Mouse (Mus musculus): ENCODE measurements at regions not wholly inside any gene's neighbourhood (a gene's known extent, or its start where the extent isn't known, plus 50 kb on each side); places are given as distances from the start of the nearest gene placed in this dataset.

DNA sequence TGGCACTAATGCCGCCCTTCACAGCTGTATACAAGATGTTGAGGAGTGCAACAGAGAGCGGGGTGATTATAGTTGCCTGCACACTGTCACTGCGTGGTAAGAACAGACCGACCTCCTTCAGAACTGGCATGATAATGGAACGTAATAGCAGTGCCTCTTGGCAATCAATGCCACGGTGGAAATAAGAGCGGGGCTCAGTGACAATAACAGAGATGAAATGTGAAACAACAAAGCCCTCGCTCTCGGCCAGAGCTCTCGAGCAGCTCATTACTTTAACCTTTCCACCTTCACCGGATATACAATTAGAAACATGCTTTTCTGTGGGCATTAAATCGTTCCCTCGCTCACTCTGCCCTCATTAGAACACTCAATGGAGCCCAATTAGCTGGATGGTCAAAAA, 277.7 kb upstream of the Nt5e start:
- Histone ChIP-seq H3K4me1 (ENCODE audit: control insufficient read depth, insufficient read depth, low read length) (no peaks in the 10 kb centered on the region), H3K27me3 (ENCODE audit: control insufficient read depth, insufficient read depth, low read length) (no peaks in the 10 kb centered on the region), H3K36me3 (ENCODE audit: control insufficient read depth, insufficient read depth, low read length) (no peaks in the 10 kb centered on the region), H3K4me3 (ENCODE audit: control insufficient read depth, low read depth, low read length) (no peak overlapping the region), H3K27ac (ENCODE audit: control insufficient read depth, insufficient read depth, low read depth, low read length) (no peak overlapping the region)
- no peak for TF ChIP-seq POLR2A (IDR thresholded peaks at IDR 0.05; ENCODE audit: control insufficient read depth, low read depth, low read length)
- TF ChIP-seq CTCF (IDR thresholded peaks at IDR 0.05; ENCODE audit: control insufficient read depth, insufficient read depth, insufficient replicate concordance, low read depth, low read length) = no peak

DNA sequence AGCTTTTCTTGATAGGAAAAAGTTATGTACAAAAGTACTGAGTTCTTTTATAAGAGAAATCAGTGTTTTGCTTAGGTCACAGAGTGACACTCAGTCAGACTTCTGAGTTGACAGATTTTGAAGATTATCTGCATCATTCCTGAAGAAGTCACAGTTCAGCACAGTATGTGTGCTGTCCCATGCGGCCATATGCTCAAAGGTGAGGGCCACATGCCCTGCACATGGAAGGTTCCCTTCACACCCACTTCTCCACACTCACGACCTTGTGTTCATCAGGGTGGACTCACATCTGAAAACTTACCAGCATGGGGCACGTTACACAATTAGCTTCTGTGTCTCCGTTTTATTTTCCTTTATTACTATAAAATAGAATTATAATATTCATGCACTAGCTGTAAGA, 277.2 kb upstream of the Nt5e start:
- no peak overlapping the region for H3K27ac ChIP-seq (ENCODE audit: control insufficient read depth, insufficient read depth, low read depth, low read length)
- H3K4me3 ChIP-seq (ENCODE audit: control insufficient read depth, low read depth, low read length) = no peak overlapping the region
- H3K27me3 ChIP-seq (ENCODE audit: control insufficient read depth, insufficient read depth, low read length) = no peaks in the 10 kb centered on the region
- no peak for TF ChIP-seq POLR2A (IDR thresholded peaks at IDR 0.05; ENCODE audit: control insufficient read depth, low read depth, low read length)
- TF ChIP-seq CTCF (IDR thresholded peaks at IDR 0.05; ENCODE audit: control insufficient read depth, insufficient read depth, insufficient replicate concordance, low read depth, low read length) = no peak
- H3K4me1 ChIP-seq (ENCODE audit: control insufficient read depth, insufficient read depth, low read length) = no peaks in the 10 kb centered on the region
- no peaks in the 10 kb centered on the region for H3K36me3 ChIP-seq (ENCODE audit: control insufficient read depth, insufficient read depth, low read length)

DNA sequence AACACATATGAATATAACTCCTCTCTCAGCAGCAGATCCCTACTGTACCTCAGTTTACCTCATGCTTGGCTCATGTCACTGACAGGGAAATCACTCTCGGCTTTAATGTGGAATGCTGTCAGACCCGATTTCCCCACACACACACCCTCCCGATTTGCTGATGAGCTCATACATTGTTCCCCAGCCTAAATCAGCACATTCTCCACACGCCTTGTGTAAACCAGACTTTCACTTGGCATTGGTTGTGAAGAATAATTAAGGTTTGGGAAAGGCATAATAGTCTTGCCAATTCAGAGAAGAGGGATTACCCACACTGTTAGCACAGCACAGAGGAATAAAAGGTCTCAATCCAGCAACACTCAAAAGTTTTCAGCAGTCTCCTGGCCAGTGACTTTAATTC, 268.4 kb upstream of the Nt5e start:
- H3K4me1 ChIP-seq (ENCODE audit: control insufficient read depth, insufficient read depth, low read length) = no peaks in the 10 kb centered on the region
- H3K27ac ChIP-seq (ENCODE audit: control insufficient read depth, insufficient read depth, low read depth, low read length) = no peak overlapping the region
- no peaks in the 10 kb centered on the region for H3K36me3 ChIP-seq (ENCODE audit: control insufficient read depth, insufficient read depth, low read length)
- TF ChIP-seq POLR2A (IDR thresholded peaks at IDR 0.05; ENCODE audit: control insufficient read depth, low read depth, low read length) (no peak), CTCF (IDR thresholded peaks at IDR 0.05; ENCODE audit: control insufficient read depth, insufficient read depth, insufficient replicate concordance, low read depth, low read length) (no peak)
- H3K27me3 ChIP-seq (ENCODE audit: control insufficient read depth, insufficient read depth, low read length) = no peaks in the 10 kb centered on the region
- no peak overlapping the region for H3K4me3 ChIP-seq (ENCODE audit: control insufficient read depth, low read depth, low read length)

DNA sequence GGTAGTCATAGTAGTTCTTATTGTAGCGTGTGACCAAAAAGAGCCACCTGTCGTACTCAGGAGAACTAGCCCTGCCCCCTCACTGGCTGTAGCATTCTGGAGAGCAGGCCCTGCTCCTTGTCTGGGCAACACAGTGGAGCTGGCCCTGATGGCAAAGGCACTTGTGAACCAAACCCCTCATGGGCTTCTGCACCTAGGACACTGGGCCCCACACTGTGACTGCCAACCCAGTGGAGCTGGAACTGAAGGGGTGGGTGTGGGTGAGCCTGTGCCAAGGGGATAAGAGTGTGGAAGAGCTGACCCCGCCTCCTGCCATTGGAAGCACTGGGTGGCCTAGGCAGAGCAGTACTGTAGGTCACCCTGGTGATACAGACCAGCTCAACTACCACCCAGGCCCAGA, 268.0 kb upstream of the Nt5e start:
- no peak overlapping the region for H3K27ac ChIP-seq (ENCODE audit: control insufficient read depth, insufficient read depth, low read depth, low read length)
- no peaks in the 10 kb centered on the region for H3K36me3 ChIP-seq (ENCODE audit: control insufficient read depth, insufficient read depth, low read length)
- H3K27me3 ChIP-seq (ENCODE audit: control insufficient read depth, insufficient read depth, low read length) = no peaks in the 10 kb centered on the region
- no peak overlapping the region for H3K4me3 ChIP-seq (ENCODE audit: control insufficient read depth, low read depth, low read length)
- H3K4me1 ChIP-seq (ENCODE audit: control insufficient read depth, insufficient read depth, low read length) = no peaks in the 10 kb centered on the region
- TF ChIP-seq POLR2A (IDR thresholded peaks at IDR 0.05; ENCODE audit: control insufficient read depth, low read depth, low read length) = no peak
- no peak for TF ChIP-seq CTCF (IDR thresholded peaks at IDR 0.05; ENCODE audit: control insufficient read depth, insufficient read depth, insufficient replicate concordance, low read depth, low read length)

DNA sequence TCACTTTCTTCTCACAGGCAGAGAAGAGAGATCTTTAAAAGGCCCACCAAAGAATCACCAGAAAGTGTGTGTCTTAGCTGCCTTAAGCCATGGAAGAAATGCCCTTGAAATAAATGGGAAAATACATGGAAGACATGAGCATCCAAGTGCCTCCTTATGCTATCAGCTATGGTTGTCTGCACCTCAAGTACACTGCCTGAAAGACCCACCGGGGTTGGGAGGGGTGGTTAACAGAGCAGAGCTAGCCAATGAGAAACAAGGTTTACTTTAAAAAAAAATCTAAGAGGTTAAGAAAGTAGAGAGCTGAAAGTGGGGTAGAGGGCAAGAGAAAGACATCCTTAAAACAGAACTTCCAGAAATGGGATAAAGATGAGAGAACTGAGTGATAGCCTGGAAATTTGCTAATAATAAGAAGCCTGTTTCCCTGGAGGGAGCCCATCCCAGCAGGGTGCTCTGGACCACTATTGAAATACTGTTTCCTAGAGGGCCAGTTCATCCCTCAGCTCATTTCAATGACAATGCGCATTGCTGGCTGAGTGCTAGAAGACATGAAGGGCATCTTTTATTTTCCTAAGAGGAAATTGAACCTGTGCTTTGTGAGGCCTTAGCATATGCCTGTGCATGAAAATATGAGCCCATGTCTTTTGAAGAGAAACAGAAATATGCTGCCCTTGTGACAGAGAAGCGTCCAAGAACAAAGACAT, 262.9 kb upstream of the Nt5e start:
- Histone ChIP-seq H3K27ac (ENCODE audit: control insufficient read depth, insufficient read depth, low read depth, low read length) (no peak overlapping the region), H3K4me1 (ENCODE audit: control insufficient read depth, insufficient read depth, low read length) (peaks cover 1% of the 10 kb centered on the region)

DNA sequence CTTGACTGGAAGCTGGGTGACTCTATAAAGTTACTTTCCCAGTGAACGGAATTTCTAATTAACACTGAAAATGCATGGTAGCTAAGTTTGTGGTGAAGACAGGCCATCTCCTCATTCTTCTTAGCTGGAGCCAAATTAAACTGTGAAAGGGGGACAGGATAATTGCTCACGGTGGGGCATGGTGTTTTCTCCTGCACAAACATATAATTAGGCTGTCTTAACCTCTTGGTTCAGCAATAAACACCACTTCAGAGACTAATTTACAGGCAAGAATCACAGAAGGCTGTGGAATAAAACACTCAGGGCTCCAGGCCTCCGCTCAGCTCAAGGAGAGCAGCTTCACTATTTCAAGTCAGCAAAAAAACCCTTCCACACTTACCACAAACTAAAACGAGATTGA, 261.9 kb upstream of the Nt5e start:
- no peak overlapping the region for H3K4me3 ChIP-seq (ENCODE audit: control insufficient read depth, low read depth, low read length)
- no peaks in the 10 kb centered on the region for H3K27me3 ChIP-seq (ENCODE audit: control insufficient read depth, insufficient read depth, low read length)
- TF ChIP-seq CTCF (IDR thresholded peaks at IDR 0.05; ENCODE audit: control insufficient read depth, insufficient read depth, insufficient replicate concordance, low read depth, low read length) (no peak), POLR2A (IDR thresholded peaks at IDR 0.05; ENCODE audit: control insufficient read depth, low read depth, low read length) (no peak)
- H3K27ac ChIP-seq (ENCODE audit: control insufficient read depth, insufficient read depth, low read depth, low read length) = no peak overlapping the region
- no peaks in the 10 kb centered on the region for H3K36me3 ChIP-seq (ENCODE audit: control insufficient read depth, insufficient read depth, low read length)
- H3K4me1 ChIP-seq (ENCODE audit: control insufficient read depth, insufficient read depth, low read length) = peaks cover 2% of the 10 kb centered on the region

More for the DNA sequence above, 262.9 kb upstream of the Nt5e start:
- Histone ChIP-seq H3K27me3 (ENCODE audit: control insufficient read depth, insufficient read depth, low read length) (no peaks in the 10 kb centered on the region), H3K4me3 (ENCODE audit: control insufficient read depth, low read depth, low read length) (no peak overlapping the region), H3K36me3 (ENCODE audit: control insufficient read depth, insufficient read depth, low read length) (no peaks in the 10 kb centered on the region)
- no peak for TF ChIP-seq POLR2A (IDR thresholded peaks at IDR 0.05; ENCODE audit: control insufficient read depth, low read depth, low read length)
- no peak for TF ChIP-seq CTCF (IDR thresholded peaks at IDR 0.05; ENCODE audit: control insufficient read depth, insufficient read depth, insufficient replicate concordance, low read depth, low read length)

DNA sequence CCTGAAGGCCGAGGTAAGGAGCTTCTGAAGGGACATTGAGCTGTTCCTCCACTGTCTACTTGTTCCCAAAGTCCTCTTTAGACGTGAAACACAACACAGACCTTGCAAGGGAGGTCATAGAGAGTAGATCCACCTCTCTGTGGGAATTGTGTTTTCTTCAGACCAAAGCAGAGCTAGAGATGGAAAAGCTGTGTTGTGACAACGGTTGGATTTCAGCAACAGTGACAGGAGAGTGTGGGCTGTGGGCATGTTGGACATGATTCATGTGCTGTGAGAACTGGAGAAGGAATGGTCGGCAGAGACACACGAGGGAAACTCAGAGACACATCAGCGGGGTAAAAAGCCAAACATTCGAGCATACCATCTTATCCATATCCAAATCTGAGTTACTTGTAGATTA, 261.2 kb upstream of the Nt5e start:
- TF ChIP-seq POLR2A (IDR thresholded peaks at IDR 0.05; ENCODE audit: control insufficient read depth, low read depth, low read length) (no peak), CTCF (IDR thresholded peaks at IDR 0.05; ENCODE audit: control insufficient read depth, insufficient read depth, insufficient replicate concordance, low read depth, low read length) (no peak)
- no peak overlapping the region for H3K27ac ChIP-seq (ENCODE audit: control insufficient read depth, insufficient read depth, low read depth, low read length)
- no peaks in the 10 kb centered on the region for H3K36me3 ChIP-seq (ENCODE audit: control insufficient read depth, insufficient read depth, low read length)
- H3K4me3 ChIP-seq (ENCODE audit: control insufficient read depth, low read depth, low read length) = no peak overlapping the region
- H3K4me1 ChIP-seq (ENCODE audit: control insufficient read depth, insufficient read depth, low read length) = peaks cover 2% of the 10 kb centered on the region
- H3K27me3 ChIP-seq (ENCODE audit: control insufficient read depth, insufficient read depth, low read length) = peaks cover 2% of the 10 kb centered on the region; the same call in 1 of the 2 replicates
